Mouse (Mus musculus): ENCODE data around the gene Taf6. TPM values are rescaled to one million over a fixed set of nuclear protein-coding genes. Genes with fewer than 3 reads are reported as not detected.

Gene Taf6
- 64.5 and 69.2 TPM in 2 replicates for polyA plus RNA-seq (2015; fragmentation: Nextera tagmentation; extraction: Ambion mirVana)

DNA sequence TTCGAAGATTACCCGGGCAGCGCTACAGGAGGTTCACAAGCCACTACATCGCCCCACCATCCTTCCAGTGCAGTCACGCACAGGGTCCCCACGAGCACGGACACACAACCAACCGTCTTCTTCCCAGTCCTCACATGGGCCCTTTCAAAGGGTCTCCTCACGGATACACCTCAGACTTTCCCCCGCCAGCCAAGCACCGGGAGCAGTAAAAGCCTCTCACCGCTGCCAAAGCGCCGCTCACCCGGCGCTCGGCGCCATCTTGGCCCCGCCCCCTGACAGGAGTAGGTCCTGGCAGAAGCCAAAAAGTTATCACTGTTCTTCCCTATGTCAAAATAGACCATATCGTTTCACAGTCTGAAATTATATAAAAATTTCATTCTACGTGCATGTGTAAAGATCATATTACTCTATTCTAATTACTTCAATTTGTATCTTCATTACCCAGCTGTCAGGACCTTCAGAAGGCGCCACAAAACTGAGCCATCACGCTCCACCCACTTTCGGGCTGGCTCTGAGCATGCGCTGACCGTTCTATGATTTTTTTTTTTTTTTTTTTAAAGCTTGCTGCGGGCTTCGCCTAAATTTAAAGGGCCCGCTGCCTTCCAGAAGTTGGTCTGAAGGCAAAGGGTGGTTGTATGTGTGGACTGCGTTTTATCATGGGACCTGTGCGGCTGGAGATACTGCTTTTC, at the start of gene Taf6, which contains the start of gene Cnpy4:
TSS of gene Taf6 (minus strand) at position 502 of the 689 bp plus-strand sequence.
TSS of gene Cnpy4 (plus strand) at position 536 of the 689 bp plus-strand sequence.
- WGBS, result under 1% methylated on average over 31 of the region's 31 CpGs

DNA sequence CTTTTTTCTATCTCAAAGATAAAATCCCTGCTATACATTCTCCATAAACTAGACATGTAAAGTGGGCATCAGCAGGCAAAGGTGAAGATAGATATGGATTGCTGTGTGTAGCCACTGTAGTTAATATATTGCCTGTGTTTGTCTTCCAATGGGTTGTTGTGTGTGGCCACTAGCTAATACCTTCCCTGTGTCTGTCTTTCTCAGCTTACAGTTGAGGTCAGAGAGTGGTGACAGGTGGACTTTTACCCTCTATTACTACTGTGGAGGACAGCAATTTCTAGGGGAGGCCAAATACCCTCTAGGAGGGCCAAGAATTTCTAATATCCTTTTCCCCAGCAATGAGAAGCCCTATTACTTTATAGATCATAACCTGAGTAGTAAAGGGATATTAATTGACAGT, 47.0 kb upstream of the Taf6 start:
- H3K4me3 ChIP-seq (ENCODE audit: low read length), result no peak overlapping the region
- no peaks in the 10 kb centered on the region for H3K27me3 ChIP-seq (replicated peaks; ENCODE audit: control insufficient read depth, insufficient read depth, low read length)
- ATAC-seq, result peak; percentile 55; the same call in 1 of the 2 replicates
- H3K9ac ChIP-seq (ENCODE audit: low read depth, low read length), result no peak overlapping the region
- H3K4me1 ChIP-seq (ENCODE audit: control insufficient read depth, insufficient read depth, low read length), result no peaks in the 10 kb centered on the region
- H3K27ac ChIP-seq (ENCODE audit: low read length), result no peak overlapping the region; the same call in 1 of the 2 replicates
- H3K4me2 ChIP-seq (ENCODE audit: low read depth, low read length), result no peak overlapping the region
- no peaks in the 10 kb centered on the region for H3K36me3 ChIP-seq (ENCODE audit: control insufficient read depth, insufficient read depth, low read length)
- no peaks in the 10 kb centered on the region for H3K9me3 ChIP-seq (ENCODE audit: control insufficient read depth, low read length)

More for the DNA sequence above, at the start of gene Taf6, which contains the start of gene Cnpy4:
- Histone ChIP-seq H3K9me3 (ENCODE audit: control insufficient read depth, low read length) (no peaks in the 10 kb centered on the region), H3K4me1 (ENCODE audit: control insufficient read depth, insufficient read depth, low read length) (peaks cover 12% of the 10 kb centered on the region; the same call in 1 of the 2 replicates), H3K27ac (ENCODE audit: low read length) (peak within 1 kb of the TSS; percentile 46), H3K4me3 (ENCODE audit: low read length) (peak within 1 kb of the TSS; percentile 79), H3K4me2 (ENCODE audit: low read depth, low read length) (peak within 1 kb of the TSS; percentile 84), H3K36me3 (ENCODE audit: control insufficient read depth, insufficient read depth, low read length) (peaks cover 5% of the 10 kb centered on the region; the same call in 1 of the 2 replicates), H3K9ac (ENCODE audit: low read depth, low read length) (peak within 1 kb of the TSS; percentile 81), H3K27me3 (replicated peaks; ENCODE audit: control insufficient read depth, insufficient read depth, low read length) (no peaks in the 10 kb centered on the region)
- ATAC-seq, result peak; percentile 89

DNA sequence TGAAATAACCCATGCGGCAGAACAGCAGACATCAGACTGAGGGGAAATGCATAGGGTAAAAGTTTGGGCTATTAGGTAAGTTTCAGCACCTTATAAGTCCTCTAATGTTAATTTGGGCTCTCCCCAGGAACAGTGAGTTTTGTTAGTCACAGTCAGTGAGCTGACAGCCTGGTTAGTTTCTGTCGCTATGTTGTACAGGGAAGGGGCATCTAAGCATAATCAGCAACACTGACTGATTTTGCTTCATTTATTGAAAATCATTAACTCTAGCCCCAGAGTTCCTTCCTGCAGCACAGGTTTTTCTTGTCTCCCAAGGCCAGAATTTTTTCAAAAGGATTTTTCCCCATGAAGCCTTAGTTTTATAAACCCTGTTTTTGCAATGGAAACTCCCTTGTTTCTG, 46.5 kb upstream of the Taf6 start:
- Histone ChIP-seq H3K4me1 (ENCODE audit: control insufficient read depth, insufficient read depth, low read length) (no peaks in the 10 kb centered on the region), H3K27ac (ENCODE audit: low read length) (no peak overlapping the region; the same call in 1 of the 2 replicates), H3K4me2 (ENCODE audit: low read depth, low read length) (no peak overlapping the region)

GRCm38 (mm10) chr5:138229511-138229910, 42.3 kb upstream of the Taf6 start:
- no peak overlapping the region for H3K4me2 ChIP-seq (ENCODE audit: low read depth, low read length)
- H3K27ac ChIP-seq (ENCODE audit: low read length), result no peak overlapping the region
- H3K4me3 ChIP-seq (ENCODE audit: low read length), result no peak overlapping the region
- no peaks in the 10 kb centered on the region for H3K36me3 ChIP-seq (ENCODE audit: control insufficient read depth, insufficient read depth, low read length)
- no peaks in the 10 kb centered on the region for H3K27me3 ChIP-seq (replicated peaks; ENCODE audit: control insufficient read depth, insufficient read depth, low read length)
- no peaks in the 10 kb centered on the region for H3K9me3 ChIP-seq (ENCODE audit: control insufficient read depth, low read length)
- H3K9ac ChIP-seq (ENCODE audit: low read depth, low read length), result no peak overlapping the region
- H3K4me1 ChIP-seq (ENCODE audit: control insufficient read depth, insufficient read depth, low read length), result no peaks in the 10 kb centered on the region
- no peak for ATAC-seq
- 88% methylated on average over 3 of the region's 3 CpGs for WGBS

More for the DNA sequence above, 46.5 kb upstream of the Taf6 start:
- no peaks in the 10 kb centered on the region for H3K36me3 ChIP-seq (ENCODE audit: control insufficient read depth, insufficient read depth, low read length)
- no peak overlapping the region for H3K4me3 ChIP-seq (ENCODE audit: low read length)
- no peak overlapping the region for H3K9ac ChIP-seq (ENCODE audit: low read depth, low read length)
- ATAC-seq, result peak; percentile 55; the same call in 1 of the 2 replicates
- 65% methylated on average over 2 of the region's 2 CpGs for WGBS
- no peaks in the 10 kb centered on the region for H3K9me3 ChIP-seq (ENCODE audit: control insufficient read depth, low read length)
- H3K27me3 ChIP-seq (replicated peaks; ENCODE audit: control insufficient read depth, insufficient read depth, low read length), result no peaks in the 10 kb centered on the region

- H3K9ac ChIP-seq (ENCODE audit: low read depth, low read length), result no peak overlapping the region
- H3K9me3 ChIP-seq (ENCODE audit: control insufficient read depth, low read length), result no peaks in the 10 kb centered on the region
- no peak overlapping the region for H3K4me2 ChIP-seq (ENCODE audit: low read depth, low read length)
- H3K27ac ChIP-seq (ENCODE audit: low read length), result no peak overlapping the region
- H3K36me3 ChIP-seq (ENCODE audit: control insufficient read depth, insufficient read depth, low read length), result no peaks in the 10 kb centered on the region
- 50% methylated on average over 3 of the region's 3 CpGs for WGBS
- no peak overlapping the region for H3K4me3 ChIP-seq (ENCODE audit: low read length)
- H3K4me1 ChIP-seq (ENCODE audit: control insufficient read depth, insufficient read depth, low read length), result no peaks in the 10 kb centered on the region
- ATAC-seq, result no peak
- H3K27me3 ChIP-seq (replicated peaks; ENCODE audit: control insufficient read depth, insufficient read depth, low read length), result no peaks in the 10 kb centered on the region
Observed at GRCm38 (mm10) chr5:138228026-138228425, 40.8 kb upstream of the Taf6 start.

DNA sequence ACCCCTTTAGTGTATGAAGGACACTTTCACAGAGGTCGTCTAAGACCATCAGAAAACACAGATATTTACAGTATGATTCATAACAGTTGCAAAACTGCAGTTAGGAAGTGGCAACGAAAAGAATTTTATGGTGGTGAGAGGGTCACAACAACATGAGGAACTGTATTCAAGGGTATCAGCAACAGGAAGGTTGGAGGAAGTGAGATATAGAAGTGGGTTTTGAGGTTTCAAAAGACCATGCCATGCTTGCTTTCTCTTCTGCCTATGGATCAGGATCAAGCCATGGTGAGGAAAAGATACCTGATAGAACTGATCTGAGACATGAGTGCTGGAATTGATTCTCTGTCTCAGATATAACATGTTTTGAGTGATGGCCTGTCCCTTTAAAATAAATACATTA, 40.1 kb upstream of the Taf6 start:
- Histone ChIP-seq H3K4me3 (ENCODE audit: low read length) (no peak overlapping the region), H3K4me2 (ENCODE audit: low read depth, low read length) (no peak overlapping the region), H3K27me3 (replicated peaks; ENCODE audit: control insufficient read depth, insufficient read depth, low read length) (no peaks in the 10 kb centered on the region), H3K9me3 (ENCODE audit: control insufficient read depth, low read length) (no peaks in the 10 kb centered on the region), H3K9ac (ENCODE audit: low read depth, low read length) (no peak overlapping the region), H3K36me3 (ENCODE audit: control insufficient read depth, insufficient read depth, low read length) (no peaks in the 10 kb centered on the region), H3K27ac (ENCODE audit: low read length) (no peak overlapping the region), H3K4me1 (ENCODE audit: control insufficient read depth, insufficient read depth, low read length) (no peaks in the 10 kb centered on the region)
- no peak for ATAC-seq
- WGBS, result 62% methylated on average over 2 of the region's 2 CpGs

DNA sequence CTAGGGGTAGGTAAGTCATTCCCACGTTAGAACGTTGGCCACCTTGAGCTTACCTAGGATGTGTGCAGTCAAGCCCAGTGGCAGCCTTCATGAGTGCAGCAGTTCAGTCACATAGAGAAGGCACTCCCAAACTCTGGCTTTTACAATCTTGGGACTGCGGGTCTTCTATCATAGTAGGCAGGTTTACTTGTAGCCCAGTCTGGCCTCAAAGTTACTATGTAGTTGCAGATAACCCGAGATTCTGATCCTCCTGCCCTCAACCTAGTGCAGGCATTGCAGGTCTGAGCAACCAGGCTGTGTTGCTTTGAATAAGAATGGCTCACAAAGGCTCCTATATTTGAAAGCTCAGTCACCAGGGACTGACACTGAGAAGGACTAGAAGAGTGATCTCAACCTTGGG, 39.2 kb upstream of the Taf6 start:
- no peak overlapping the region for H3K4me3 ChIP-seq (ENCODE audit: low read length)
- H3K9me3 ChIP-seq (ENCODE audit: control insufficient read depth, low read length), result no peaks in the 10 kb centered on the region
- no peaks in the 10 kb centered on the region for H3K36me3 ChIP-seq (ENCODE audit: control insufficient read depth, insufficient read depth, low read length)
- H3K9ac ChIP-seq (ENCODE audit: low read depth, low read length), result no peak overlapping the region
- no peaks in the 10 kb centered on the region for H3K4me1 ChIP-seq (ENCODE audit: control insufficient read depth, insufficient read depth, low read length)
- WGBS, result 78% methylated on average over 4 of the region's 4 CpGs
- H3K4me2 ChIP-seq (ENCODE audit: low read depth, low read length), result no peak overlapping the region
- no peak overlapping the region for H3K27ac ChIP-seq (ENCODE audit: low read length)
- no peak for ATAC-seq
- no peaks in the 10 kb centered on the region for H3K27me3 ChIP-seq (replicated peaks; ENCODE audit: control insufficient read depth, insufficient read depth, low read length)

DNA sequence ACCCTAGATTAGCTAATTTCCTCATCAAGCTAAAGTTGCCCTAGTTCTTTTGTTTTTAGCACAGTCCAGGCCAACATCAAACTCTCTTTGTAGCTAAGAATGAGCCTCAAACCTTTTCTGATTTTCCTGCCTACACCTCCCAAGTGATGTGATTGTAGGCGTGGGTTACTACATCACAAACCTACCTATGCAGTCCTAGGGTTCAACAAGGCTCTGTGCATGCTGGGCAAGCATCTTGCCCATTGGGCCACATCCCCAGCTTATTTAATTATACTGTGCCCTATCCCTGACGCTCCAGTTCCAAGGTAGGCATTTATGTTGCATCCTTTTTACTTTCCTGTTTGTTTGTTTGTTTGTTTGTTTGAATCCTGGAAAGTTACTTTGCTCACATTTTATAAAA, 38.4 kb upstream of the Taf6 start, which contains the start of gene Nxpe5:
TSS of gene Nxpe5 (plus strand) at position 199 of the 400 bp plus-strand sequence.
- Histone ChIP-seq H3K4me1 (ENCODE audit: control insufficient read depth, insufficient read depth, low read length) (no peaks in the 10 kb centered on the region), H3K27me3 (replicated peaks; ENCODE audit: control insufficient read depth, insufficient read depth, low read length) (no peaks in the 10 kb centered on the region), H3K4me2 (ENCODE audit: low read depth, low read length) (no peak within 1 kb of the TSS), H3K9ac (ENCODE audit: low read depth, low read length) (no peak within 1 kb of the TSS), H3K9me3 (ENCODE audit: control insufficient read depth, low read length) (no peaks in the 10 kb centered on the region), H3K4me3 (ENCODE audit: low read length) (no peak within 1 kb of the TSS), H3K27ac (ENCODE audit: low read length) (no peak within 1 kb of the TSS), H3K36me3 (ENCODE audit: control insufficient read depth, insufficient read depth, low read length) (no peaks in the 10 kb centered on the region)
- no peak for ATAC-seq
- WGBS, result 51% methylated on average over 2 of the region's 2 CpGs

- no peak overlapping the region for H3K4me2 ChIP-seq (ENCODE audit: low read depth, low read length)
- H3K27ac ChIP-seq (ENCODE audit: low read length), result no peak overlapping the region
- no peaks in the 10 kb centered on the region for H3K27me3 ChIP-seq (replicated peaks; ENCODE audit: control insufficient read depth, insufficient read depth, low read length)
- no peaks in the 10 kb centered on the region for H3K9me3 ChIP-seq (ENCODE audit: control insufficient read depth, low read length)
- no peaks in the 10 kb centered on the region for H3K4me1 ChIP-seq (ENCODE audit: control insufficient read depth, insufficient read depth, low read length)
- no peak overlapping the region for H3K4me3 ChIP-seq (ENCODE audit: low read length)
- H3K9ac ChIP-seq (ENCODE audit: low read depth, low read length), result no peak overlapping the region
- ATAC-seq, result no peak
- 63% methylated on average over 3 of the region's 3 CpGs for WGBS
- no peaks in the 10 kb centered on the region for H3K36me3 ChIP-seq (ENCODE audit: control insufficient read depth, insufficient read depth, low read length)
Observed at GRCm38 (mm10) chr5:138223287-138223686, 36.0 kb upstream of the Taf6 start.

Measured in intestine, embryonic 16.5 days (tissue).